Mouse (Mus musculus): Measurements from ENCODE around the gene Rtcb.

The Rtcb gene

DNA sequence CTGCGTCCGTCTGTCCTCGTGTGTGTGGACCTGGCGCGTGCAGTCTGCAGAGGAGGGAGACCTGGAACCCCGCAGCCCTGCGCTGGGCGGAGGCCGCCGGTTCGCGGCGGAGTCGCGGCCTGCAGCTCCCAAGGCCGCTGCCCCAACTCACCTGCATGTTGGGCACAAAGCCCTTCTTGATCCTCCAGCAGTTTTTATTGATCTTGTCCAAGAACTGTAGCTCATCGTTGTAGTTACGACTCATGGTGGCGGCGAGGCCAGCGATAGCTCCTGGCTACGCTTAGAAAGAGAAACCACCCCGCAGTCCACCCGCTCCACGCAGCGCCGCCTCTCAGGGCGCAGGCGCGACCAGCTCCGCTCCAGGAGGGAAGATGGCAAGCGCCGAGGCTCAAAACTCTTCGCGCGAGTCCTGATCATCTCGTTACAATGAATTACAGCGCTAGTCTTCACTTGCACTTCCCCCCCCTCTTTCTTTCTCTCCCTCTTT lies at the start of gene Rtcb:
Rtcb (minus strand) TSS at position 360 of the 487 bp plus-strand sequence.
- in situ Hi-C loops (cut with MboI; ENCODE audit: low sequenced_read_pairs): no loop called here

DNA sequence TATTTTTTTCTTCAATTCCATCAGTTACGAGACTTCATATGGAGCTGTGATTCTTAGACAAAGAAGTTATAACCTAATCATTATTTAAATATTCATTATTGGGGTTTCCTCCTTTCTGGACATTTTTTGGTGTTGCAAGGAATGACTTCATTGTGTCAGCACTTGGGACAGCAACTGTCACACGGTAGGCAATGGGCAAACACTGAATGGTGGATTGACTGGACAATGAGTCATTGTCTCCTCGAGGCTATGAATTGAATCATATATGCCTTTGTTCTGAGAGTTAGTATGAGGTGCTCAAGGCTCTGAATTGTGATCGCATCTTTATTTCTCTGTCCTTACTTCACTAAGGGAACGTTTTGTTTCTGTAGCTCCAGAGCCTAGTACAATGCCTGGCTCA lies 48.8 kb upstream of the Rtcb start:
- in situ Hi-C loops (cut with MboI; ENCODE audit: low sequenced_read_pairs): no loop called here

DNA sequence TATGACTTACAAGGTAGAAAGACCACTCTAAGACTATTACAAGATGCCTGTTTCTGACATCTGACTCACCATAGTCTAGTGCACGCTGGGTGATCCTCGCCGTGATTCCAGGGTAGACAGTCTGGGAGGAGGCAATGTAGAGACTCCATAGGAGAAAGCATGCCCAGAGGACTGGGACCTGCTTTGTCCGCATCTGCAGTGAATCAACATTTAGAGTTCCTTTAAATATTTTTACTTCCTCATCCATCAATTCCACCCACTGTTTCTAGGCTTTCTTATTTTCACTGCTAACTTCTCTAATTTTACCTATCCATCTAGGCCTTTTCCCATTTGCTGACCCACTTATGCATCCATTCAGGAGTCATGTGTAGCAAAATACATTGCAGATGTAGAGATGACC lies 42.8 kb upstream of the Rtcb start:
- in situ Hi-C loops (cut with MboI; ENCODE audit: low sequenced_read_pairs): no loop called here

DNA sequence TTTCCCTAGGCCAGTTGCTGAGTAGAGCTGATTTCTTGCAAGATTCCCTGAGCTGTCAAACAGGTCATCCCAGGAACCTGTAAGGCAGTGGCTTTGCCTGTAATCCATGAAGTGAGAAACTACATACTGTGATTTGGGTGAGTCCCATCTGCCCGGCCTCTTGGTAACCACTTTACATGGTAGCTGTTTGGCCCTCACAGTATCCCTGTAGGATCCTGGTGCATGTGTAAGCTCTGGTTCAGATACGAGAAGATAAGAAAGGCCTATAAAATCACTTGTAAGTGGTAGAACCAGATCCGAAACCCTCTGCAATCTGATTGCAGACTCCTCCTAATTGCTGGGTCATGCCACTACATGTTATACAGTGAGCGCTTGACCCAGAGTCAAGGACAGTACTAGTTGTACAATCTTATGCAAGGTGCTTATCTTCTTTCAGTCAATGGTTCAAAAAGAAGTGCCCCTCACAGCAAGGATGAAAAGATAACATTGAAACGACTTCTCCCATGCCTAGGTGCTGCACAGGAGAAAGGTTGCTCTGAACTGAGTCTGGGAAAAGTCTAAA lies 37.0 kb upstream of the Rtcb start:
- in situ Hi-C loops (cut with MboI; ENCODE audit: low sequenced_read_pairs): no loop called here

DNA sequence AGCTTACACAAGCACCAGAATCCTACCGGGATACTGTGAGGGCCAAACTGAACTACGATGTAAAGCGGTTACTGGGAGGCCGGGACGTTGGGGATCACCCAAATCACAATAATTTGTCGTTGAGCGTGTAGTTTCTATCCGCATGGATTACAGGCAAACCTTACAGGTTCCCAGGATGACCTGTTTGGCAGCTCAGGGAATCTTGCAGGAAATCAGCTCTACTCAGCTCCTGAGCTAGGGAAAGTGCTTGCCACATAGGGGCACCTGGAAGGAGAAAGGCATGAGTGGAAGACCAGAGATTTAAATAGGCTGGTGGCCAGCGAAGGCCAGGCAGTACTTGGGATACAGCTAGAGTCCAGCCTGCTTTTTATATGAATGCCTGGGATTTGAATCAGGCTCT lies 36.2 kb upstream of the Rtcb start:
- in situ Hi-C loops (cut with MboI; ENCODE audit: low sequenced_read_pairs): no loop called here

DNA sequence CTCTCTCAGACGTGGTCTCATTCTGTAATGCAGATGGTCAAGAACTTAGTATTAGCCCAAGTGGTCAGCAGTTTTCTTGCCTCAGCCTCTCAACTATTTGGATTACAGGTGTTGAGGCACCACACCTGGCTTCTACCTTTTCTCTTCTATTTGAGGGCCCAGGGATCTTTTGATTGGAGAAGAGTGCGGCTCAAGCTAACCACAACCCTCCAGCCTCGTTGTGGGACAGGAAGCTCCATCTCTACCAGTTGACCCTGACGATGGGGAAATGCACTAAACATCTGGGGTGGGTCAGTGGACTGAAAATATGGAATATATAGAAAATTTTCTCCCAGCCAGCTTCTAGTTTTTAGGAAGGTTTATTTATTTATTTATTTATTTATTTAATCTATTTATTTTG lies 34.8 kb upstream of the Rtcb start:
- in situ Hi-C loops (cut with MboI; ENCODE audit: low sequenced_read_pairs): no loop called here

DNA sequence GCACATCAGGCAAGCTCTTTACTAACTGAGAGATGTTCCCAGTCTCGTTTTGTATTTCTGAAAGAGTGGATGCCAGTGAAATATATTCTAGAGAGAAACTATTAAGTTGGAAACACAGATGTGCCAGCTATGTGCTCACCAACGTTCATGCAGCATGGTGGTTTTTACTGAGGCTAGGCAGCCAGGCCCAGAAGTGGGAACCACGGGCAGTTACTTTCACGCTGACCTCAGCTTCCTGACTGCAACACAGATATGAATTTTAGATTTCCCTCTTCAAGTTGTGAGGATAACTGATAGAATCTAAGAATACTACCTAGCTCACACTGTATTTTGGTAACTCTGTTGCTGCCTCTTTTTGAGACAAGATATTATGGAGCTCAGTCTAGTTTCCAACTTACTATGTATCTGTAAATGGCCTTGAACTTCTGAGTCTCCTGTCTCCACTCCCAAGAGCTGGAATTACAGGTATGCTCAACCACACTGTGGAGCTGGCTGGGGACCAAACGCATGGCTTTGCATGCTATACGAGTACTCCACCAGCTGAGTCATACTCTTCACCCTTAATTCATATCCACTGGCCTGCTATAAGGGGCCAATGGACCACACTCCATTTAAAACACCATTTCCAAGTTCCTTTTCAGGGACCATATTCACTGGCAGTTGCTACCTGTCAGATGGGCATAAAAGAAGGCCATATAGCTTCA lies 31.9 kb upstream of the Rtcb start:
- in situ Hi-C loops (cut with MboI; ENCODE audit: low sequenced_read_pairs): no loop called here

DNA sequence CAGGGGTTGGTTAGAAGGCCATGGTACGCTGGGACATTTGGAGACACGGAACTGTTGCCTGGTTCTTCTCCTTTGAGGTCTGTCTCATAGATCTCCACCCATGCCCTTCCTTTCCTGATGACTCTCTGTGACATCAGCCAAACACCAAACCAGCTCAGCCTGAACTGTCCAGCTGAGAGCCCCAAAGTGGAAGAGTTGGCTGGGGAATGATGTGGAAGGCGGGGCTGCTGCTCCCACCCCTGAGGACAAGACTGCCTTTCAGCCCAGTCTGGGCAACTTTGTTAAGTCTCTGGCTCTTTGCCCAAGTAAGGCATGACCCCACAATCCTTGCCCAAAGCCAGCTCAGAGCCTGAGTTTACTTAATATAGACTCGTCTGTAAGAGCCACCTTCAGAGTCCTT lies 15.3 kb upstream of the Rtcb start:
- in situ Hi-C loops (cut with MboI; ENCODE audit: low sequenced_read_pairs): no loop called here

DNA sequence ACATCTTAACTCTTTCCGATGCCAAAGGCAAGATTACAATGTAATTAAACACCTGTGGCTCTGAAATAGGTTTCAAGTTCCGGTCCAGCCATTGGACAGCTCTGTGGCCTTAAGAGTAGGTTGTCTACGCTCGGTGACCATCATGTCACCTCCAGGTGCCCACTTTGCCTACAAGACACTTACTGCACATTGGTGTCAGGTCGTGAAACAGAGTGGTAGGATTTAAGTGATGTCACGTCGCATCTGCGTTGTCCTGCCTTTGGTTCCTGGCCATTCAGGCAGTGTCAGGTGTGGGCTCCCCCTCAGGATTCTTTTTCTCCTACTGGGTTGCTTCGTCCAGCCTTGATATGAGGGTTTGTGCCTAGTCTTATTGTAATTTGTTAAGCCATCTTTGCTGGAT lies 14.2 kb upstream of the Rtcb start:
- in situ Hi-C loops (cut with MboI; ENCODE audit: low sequenced_read_pairs): no loop called here

DNA sequence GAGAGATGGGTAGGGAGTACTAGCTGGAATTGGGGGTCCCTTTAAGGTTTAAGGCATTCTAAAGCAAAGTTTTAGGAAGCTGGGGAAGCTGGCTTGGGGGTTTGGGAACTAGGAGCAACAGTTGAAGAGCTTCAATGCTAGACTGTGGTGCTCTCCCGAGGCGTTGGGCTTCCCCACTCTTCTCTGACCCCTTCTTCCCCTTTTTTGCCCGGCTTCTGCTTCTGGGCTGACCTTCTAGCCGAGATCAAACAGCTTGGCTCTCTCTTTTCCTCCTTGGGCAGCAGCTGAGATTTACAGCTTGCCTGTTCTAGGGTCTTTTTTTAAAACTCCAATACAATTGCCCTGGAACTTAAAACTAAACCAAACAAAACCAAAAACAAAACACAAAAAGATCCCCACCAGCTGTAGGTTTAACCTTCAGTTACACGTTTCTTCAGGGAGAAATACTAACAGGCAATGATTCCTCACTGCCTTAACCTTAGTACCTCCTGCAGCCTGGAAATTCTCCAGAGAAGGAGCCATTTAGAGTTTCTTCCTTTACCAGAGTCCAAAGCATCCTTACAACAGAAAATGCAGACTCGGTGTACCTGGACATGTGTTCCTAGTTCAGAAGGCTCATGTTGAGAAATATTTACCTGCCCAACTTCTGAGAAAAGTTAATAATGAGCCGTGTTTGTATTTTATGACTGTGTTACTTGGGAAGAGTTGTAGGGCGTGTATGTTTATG lies 12.4 kb upstream of the Rtcb start:
- in situ Hi-C loops (cut with MboI; ENCODE audit: low sequenced_read_pairs): loop anchor here (10.0 kb wide), 1 partner anchor 495 kb away; no protein-coding TSS in a partner anchor

DNA sequence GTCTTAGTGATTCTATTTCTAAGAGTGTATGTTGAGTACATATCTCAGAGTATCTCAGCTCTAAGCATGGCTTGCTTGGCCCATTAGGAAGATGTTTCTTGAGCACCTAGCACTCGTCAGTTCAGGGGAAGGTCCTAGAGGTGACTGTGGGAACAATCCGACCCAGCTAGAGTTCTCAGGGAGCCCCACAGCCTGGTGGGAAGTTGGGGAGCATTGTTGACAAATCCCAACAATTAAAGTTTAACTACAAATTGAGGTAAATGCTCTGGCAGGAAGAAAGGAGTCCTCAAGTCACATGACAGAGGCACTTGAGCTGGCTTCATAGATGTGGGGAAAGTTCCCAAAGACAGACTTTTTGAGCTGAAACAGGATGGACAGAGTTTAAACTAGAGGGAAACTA lies 11.1 kb upstream of the Rtcb start:
- in situ Hi-C loops (cut with MboI; ENCODE audit: low sequenced_read_pairs): loop anchor here (10.0 kb wide), 1 partner anchor 496 kb away; no protein-coding TSS in a partner anchor

DNA sequence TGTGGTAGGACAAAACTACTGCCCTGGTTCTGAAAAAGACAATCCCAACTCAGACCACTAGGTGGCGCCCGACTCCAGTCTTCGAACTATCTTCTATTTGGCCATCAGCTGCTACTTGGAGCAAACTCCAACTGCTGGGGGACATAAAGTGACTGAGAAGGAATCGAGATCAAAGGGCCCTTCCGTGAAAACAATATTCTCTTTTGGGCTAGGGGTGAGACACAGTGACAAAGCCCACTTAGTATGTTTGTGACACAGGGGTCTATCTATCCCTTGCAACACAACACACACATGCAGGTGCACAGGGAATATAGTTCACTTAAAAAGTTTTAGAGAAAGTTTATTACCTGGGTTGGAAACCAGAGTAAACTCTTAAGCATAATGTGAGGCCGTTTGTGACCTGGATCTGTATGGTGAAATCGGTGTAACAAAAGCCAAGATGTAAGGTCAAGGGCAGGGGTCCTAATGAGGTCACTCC lies 10.6 kb upstream of the Rtcb start:
- in situ Hi-C loops (cut with MboI; ENCODE audit: low sequenced_read_pairs): loop anchor here (10.0 kb wide), 1 partner anchor 497 kb away; no protein-coding TSS in a partner anchor

DNA sequence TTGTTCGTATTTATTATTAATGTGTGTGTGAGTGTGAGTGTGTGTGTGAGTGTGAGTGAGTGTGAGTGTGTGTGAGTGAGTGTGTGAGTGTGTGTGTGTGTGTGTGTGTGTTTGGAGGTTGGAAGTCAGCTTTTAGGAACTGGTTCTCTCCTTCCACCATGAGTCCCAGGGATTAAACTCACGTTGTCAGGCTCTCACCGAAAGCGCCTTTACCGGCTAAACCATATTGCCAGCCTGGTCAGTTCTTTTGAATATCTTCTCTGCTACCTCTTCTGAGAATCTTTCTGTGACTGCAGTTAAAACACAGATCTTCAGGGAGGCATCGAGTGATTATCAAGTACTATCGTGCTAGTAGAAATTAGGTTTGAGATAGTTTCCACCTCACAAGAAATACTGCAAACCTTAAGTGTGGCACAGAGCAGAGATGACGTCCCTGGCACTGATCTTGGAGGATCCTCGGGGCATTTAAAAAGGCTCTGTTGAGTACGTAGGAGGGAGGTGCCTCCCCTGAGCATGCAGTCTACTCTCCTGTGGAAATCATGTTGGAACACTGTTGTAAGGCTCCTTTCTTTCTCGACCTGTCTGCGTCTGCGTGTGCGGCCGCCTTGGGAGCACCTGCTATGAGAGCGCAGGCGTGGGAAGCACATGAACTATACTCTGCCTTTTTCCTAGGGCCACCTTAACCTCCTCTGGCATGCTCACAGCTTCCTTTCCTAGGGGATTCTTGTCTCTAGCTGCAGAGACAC lies 10.0 kb upstream of the Rtcb start:
- in situ Hi-C loops (cut with MboI; ENCODE audit: low sequenced_read_pairs): loop anchor here (10.0 kb wide), 1 partner anchor 497 kb away; no protein-coding TSS in a partner anchor

DNA sequence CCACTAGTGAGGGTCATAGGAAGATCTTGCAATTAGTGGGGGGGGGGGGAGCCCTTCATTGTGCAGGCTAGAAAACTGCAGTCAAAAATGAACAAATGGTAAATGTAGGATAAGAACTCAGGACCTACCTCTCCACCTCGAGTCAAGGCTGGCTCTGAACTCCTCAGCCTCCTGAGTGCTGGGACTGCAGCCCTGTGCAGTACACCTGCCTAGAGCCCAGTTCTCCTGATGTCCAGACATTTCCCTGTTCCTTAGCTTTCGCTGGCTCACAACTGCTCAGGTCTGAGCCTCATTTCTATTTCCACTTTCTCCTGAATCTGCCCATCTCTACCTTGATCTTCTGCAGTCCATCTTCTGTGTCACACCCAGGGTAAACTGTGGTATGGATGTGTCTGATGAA lies 8.9 kb upstream of the Rtcb start:
- in situ Hi-C loops (cut with MboI; ENCODE audit: low sequenced_read_pairs): loop anchor here (10.0 kb wide), 1 partner anchor 498 kb away; no protein-coding TSS in a partner anchor

DNA sequence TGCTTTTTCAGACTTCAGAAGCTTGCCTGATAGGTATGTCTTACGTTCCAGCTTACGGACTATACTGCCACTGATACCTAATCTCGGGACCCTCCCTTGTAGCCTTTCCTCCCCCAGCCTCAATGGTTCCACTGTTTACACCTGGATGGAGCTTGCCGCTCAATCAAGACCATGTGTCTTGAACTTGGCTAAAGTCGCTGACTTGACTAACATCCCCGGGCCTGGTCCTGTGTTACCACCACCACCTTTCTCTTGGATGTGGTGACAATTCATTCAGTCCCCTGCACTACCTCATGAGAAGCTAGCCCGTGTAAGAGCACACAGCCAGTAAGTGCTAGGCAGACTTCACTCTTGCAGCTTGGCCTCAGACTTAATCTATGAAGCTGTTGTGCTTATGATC lies 6.7 kb upstream of the Rtcb start:
- in situ Hi-C loops (cut with MboI; ENCODE audit: low sequenced_read_pairs): loop anchor here (10.0 kb wide), 1 partner anchor 500 kb away; no protein-coding TSS in a partner anchor

DNA sequence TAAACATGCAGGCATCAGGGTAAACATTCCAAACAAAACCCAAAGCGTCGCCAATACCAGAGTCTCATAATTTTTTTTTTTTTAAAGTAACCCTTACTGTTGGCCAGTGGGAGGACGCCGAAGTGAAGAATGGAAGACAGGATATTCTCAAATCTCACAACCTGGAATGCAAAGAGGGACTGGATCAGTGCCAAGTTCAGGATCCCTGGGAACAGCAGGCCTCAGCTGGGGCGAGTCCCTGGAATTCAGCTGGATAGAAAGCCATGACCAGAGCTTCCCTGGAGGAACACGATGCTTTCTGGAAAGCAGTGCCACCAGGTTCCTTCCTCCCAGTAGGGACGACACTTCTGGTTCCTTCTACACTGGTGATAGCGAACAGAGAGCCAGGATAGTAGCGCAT lies 5.3 kb upstream of the Rtcb start:
- in situ Hi-C loops (cut with MboI; ENCODE audit: low sequenced_read_pairs): loop anchor here (10.0 kb wide), 1 partner anchor 502 kb away; no protein-coding TSS in a partner anchor

DNA sequence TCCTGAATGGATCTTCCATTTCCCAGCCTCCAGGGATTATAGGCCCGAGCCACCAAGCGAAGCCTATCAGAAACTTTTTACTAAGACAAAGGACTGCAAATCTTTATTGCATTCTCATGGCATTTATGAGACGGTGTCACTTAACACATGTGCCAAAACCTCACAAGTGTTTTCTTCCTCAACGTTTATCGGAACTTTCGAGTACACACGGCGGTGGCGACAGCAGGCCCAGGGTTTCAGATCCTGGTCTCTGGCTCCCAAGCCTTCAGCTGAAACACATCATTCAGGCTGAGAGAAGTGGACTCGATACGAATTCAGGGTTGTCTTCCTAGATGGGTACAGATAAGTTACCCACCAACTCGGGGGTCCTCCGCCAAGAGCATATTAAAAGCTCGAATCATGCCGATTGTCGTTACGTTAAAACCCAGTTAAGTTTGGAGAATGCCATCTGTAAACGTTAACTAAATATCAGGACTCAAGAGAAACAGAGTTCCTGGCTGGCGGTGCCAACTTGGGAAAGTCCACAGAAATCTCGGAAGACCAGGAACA lies 678 bp downstream of the Rtcb start:
- in situ Hi-C loops (cut with MboI; ENCODE audit: low sequenced_read_pairs): no loop called here

DNA sequence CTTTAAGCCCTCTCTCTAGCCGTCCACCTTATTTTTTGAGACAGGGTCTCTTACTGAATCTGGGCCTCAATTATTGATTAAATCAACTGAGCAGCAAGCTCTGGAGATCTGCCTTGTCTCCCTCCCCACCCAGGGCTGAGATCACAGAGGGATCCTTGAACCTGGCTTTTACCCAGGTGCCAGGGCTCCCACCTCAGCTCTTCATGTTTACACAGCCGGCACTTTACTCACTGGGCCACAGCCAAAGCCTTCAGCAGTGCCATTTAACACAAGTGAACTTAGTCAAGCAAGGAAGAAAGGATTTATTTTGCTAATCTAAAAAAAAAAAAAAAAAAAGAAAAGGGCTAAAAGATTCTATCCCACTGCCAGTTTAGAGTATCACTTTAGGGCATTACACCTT lies 3.2 kb downstream of the Rtcb start:
- in situ Hi-C loops (cut with MboI; ENCODE audit: low sequenced_read_pairs): no loop called here

DNA sequence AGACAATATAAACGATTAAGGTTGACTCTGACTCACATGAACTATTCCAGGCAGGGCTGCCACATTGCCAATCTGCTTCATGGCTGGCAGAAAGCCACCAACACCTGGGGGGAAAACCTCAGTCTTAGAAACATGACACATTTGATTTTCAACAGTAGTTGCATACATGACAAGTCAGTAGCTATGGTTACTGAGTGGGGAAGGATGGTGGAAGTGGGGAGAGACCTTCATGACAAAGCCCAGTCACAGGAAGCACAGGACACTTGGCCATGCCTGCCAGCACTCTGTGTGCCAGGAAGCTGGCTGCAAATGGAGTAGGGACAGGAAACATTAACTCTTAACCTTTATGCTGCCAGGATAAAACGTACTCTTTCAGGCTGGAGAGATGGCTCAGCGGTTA lies 4.2 kb downstream of the Rtcb start:
- in situ Hi-C loops (cut with MboI; ENCODE audit: low sequenced_read_pairs): no loop called here

DNA sequence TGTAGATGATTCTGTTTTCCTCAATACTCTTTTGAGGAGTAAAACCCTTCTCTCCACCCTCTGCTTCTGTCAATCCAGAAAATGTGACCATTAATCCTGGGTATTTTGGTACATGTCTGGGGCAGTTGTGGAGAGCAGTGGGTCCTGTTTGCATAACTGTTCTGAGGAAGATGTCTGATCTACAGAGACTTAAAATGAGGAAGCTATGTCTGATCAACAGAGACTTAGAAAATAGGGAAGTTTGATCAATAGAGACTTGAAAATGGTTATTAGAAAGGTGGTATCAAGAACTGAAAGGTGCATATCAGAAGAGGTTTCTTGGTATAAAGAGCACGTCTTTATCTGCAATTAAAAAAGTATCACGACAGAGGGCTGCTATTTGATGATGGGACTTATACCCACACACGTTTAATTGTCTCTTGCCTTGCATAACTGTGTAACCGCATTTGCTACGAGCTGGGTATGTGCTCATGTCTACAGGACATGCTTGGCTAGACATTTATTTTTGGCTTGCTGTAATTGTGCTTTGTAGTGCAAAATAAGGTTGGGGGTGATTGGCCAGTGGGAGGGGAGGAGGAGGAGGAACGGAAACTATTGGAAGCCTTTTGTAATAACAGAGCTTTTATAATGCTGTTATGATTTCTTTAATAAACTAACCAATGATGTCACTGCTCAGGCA lies 5.7 kb downstream of the Rtcb start:
- in situ Hi-C loops (cut with MboI; ENCODE audit: low sequenced_read_pairs): no loop called here

Data from CH12F3 (cell line).